Mouse (Mus musculus): ENCODE results near the gene Fhit.
"Not testable (repeated sequence)": the region's sequence is repeated elsewhere in the genome, so short reads cannot be mapped to it uniquely, and the experiment has no call there.

The Fhit gene

DNA sequence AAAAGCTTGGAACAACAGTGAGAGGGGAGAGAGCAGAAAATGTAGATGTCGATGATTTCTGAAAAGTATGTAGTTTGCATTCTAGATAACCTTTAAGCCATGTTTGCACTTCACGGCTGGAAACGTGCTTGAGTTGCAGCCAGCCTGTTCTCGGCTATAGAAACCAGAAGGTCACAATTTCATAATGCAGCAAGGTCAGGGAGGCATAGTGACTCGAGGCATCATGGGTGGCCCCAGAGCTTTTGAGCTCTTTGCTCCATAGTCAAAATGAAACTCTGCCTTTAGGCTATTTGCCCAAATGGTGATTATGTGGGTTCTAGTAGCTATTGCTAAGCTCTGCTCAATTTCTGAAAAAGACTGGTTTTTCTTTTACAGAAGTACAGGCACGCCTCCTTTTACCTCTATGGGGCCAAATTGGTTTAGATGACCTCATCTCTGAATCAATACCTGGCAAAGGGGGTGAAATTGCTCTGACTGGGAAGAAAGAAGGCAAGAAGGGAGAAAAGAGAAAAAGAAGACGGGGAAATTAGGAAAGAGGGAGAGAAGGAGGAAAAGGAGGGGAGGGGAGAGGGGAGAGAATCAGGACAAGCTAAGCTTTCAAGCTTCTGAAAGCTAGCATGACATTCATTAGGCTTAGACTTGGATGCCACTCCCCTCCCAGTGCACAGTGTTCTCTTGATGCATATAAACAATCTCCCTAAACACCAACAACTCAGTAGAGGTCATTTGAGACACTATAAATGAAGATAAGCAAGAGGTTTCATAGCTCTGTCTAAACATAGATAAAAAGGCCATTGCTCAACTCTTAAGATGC, 1148.6 kb downstream of the Fhit start:
- DNase-seq (ENCODE audit: extremely low spot score, low read depth, low spot score), result no peak

DNA sequence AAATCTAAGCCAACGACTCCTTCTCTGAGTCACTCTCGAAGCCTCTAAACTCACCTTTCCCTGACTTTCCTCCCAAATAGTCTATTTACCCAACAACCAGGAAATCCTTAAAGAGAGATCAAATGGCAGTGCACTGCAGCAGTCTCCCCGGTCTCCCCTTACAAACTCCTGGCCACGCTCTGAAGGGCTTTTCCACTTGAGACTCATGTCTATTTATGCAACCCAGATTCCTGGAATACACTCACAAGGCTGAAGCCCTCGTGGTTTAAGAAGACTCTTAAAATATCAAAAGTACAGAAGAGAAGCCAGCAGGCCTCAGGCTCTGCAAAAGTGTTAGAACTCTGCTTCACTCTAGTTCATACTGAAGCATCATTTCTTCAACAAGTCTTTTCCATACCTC, 1155.6 kb downstream of the Fhit start:
- DNase-seq (ENCODE audit: extremely low spot score, low read depth, low spot score), result no peak

DNA sequence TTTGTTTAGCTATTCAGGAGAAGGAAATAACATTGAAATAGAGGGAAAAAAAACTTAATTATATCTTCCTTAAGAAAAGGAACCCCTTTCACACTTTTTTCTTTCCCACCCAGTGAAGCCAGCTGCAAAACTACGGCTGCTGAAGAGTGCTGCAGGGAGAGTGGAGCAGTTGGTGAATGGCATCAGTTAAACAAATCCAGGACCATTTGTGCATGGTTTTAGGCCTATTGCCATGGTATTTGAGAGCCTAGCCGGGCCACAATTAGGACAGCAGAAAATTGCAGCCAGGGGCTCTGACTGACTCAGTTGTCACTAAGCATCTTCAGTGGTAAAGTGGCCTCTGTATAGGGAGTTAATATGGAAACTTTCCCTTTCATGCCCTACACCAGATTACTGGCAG, 1158.0 kb downstream of the Fhit start:
- DNase-seq (ENCODE audit: extremely low spot score, low read depth, low spot score), result no peak

DNA sequence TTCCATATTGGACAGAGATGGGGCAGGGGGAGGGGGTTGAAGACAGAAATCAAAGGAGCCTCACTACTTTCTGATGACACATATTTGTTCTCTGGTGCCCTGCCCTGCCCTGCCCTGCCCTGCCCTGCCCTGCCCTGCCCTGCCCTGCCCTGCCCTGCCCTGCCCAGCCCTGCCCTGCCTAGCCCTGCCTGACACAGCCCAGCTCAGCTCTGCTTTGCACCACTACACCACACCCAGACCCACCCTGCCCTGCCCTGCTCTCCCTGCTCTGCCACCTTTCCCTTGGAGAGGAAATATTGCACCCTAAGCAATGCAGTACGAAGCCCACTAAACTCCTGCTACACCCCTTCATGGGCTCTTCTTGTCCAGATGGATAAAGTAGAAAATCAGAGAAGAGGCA, 1171.2 kb downstream of the Fhit start:
- no peak for DNase-seq (ENCODE audit: extremely low spot score, low read depth, low spot score)

DNA sequence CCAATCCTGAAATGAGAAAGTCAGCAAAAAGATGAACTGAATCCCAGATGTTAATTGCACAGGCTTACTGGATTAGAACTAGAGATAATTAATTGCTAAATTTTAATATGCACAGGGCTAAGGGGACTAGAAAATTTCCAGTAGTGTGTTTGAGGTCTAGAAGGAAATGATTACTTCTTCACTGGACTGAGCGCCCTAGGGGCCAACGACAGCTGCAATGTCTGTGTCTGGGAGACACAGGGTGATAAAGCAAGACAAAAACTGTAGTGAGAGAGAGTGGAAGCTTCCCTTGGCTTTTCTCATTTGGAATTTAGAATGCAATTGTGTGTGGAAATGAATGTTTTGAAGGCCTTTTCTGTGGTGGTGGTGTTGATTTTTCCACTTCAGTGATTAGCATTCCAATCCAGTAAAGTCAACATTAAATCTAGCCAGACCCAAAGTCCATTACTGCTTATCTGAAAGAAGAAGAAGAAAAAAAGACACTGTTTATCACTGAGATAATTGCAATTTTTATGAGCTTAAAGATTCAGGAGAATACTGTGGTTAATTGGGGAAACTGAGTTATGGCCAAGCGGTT, 1184.8 kb downstream of the Fhit start:
- no peak for DNase-seq (ENCODE audit: extremely low spot score, low read depth, low spot score)

DNA sequence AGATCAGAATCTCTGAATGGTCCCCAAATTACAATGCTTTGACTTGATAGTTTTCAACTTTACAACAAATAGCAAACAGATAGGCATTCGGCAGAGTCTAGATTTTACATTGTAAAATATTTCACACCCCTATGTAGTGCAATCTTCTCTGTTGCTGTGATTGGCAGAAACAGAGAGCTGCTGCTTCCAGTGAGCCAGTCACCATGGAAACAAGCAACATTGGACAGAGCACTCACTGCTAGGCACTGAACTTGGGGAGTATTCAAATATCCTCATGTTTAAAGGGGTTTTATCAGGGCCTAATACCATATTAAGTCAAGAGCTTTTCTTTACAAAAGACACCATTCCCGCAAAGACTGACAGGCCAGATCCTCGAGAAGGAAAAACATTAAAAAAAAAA, 1187.4 kb downstream of the Fhit start:
- DNase-seq (ENCODE audit: extremely low spot score, low read depth, low spot score), result no peak

DNA sequence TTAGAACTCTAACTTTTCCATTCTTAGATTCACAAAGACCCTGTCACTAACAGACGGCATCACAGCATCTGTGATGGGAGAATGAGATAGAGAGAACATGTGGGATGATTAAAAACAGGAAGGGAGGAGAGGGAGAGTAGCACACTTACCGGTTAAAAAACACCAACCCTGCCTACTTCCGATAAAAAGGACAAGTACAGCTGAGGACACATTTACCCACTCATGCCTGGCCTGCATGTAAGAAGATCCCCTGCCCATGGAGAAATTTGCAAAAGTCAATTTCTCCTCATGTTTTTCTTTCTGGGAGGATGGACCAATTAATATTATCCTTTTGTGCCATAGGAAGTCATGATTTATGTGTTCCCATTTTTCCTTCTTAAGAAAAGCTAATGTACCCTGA, 1198.0 kb downstream of the Fhit start:
- no peak for DNase-seq (ENCODE audit: extremely low spot score, low read depth, low spot score)

DNA sequence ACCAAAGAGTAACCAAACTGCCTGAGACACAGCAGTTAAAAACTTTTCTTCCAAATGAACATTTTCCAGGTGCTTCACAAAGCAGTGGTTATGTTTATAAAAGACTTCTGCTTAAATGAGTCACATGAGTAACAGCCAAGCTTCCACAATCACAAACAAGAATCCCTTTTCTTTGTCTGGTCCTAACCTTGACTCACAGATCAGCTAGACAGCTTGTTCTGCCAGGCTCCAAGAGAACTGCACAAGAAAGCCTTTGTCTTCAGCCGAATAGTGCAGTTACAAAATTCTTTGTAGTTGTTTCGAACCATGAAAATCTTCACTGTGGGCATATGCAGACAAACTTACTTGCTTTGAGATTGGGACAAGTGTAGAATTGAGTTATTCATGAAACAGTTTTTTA, 1201.4 kb downstream of the Fhit start:
- DNase-seq (ENCODE audit: extremely low spot score, low read depth, low spot score), result no peak

DNA sequence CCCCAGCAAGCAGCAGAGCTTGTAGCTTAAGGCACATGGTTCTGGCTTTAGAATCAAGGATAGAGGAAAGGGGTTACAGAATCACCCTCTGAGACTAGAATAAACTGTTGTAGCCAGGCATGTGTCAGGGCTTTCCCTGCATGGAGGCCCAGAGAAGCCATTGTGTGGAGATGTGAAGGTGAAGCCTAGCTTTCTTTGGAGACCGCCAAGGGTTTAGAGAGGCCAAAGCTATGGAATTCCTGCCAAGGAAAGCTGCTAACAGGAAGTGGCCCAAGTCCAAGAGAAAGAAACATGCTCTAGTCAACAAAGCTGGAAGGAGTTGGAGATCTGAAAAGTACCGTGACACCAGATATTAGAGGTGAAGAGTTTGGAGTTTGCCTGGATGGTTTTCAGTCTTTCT, 1262.3 kb downstream of the Fhit start:
- DNase-seq (ENCODE audit: extremely low spot score, low read depth, low spot score), result no peak

DNA sequence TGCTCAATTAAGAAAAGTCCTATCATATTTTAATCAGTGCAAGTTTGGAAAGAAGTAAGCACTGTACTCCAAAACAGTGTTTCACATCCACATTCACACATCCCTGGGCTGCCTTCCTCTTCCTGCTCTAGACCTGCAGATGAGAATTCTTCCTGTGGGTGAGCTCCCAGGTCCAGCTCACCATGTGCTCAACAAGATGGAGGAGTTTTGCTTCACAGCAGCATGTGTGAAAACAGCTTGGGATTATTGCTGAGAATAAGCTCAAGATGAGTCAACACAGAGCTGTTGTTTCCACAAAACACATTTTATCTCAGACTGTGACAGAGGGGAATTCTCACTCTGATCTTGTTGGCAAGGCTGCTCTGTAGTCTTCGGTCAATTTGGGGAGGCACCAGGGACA, 1265.3 kb downstream of the Fhit start:
- DNase-seq (ENCODE audit: extremely low spot score, low read depth, low spot score), result no peak

DNA sequence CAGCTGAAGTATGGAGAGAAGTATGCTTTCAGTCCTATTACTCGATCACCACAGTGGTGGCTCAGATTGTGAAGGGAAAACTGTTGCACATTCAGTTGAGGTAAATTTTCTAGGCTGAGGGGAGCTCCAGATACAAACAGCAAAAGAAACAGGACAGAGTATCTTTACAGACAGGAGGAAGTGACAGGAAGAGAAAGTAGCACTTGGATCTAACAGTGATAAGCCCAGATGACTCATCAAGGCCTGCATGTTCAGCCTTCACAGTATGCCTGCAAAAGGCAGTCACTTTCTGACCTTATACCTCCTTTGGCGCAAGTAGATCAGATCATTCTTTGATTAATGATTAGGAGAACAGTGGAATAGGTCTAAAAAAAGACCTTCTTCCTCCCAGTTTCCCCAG, 1309.8 kb downstream of the Fhit start:
- DNase-seq (ENCODE audit: extremely low spot score, low read depth, low spot score), result no peak

DNA sequence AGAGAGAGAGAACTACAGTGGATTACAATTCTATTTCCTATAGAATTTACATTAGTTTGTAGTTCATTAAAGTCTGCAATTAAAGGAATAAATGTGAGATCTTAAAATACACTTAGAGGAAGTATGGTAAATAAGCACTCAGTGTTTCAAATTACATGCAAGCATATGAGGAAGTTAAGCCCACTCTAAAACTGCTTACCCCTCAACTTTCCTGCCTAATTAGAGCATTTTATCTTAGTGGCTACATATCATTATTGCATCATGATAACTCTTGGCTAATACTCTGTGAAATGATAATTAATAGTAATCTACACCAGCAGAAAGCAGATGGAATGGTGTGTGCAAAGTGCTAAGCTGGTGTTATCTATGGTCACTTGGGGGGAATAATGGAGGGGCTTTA, 1329.5 kb downstream of the Fhit start:
- no peak for DNase-seq (ENCODE audit: extremely low spot score, low read depth, low spot score)

DNA sequence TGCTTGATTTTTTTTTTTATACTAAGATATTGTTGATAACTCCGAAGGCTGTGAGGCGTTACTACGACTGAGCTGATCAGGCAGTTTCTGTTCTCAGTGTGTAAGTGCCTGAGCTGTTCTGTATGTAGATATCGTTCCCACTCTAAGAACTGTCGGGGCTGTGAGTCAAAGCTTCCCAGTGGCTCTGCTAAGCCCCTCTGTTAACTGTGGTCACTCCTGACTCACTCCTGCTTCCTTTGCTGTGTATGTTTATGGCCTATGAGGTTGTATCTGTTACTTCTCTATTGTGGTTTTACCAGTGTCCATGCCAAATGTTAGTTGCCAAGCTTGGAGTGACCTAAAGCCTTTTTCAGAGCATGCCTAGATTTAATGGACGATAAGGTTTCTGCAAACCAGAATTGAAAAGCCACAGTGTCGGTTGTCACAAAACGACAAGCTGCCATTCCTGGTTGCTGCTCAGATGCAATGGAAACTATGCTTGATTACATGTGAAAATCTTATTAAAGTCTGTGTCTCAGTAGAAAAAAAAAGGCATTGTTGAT, 1333.1 kb downstream of the Fhit start:
- DNase-seq (ENCODE audit: extremely low spot score, low read depth, low spot score), result not testable (repeated sequence)

DNA sequence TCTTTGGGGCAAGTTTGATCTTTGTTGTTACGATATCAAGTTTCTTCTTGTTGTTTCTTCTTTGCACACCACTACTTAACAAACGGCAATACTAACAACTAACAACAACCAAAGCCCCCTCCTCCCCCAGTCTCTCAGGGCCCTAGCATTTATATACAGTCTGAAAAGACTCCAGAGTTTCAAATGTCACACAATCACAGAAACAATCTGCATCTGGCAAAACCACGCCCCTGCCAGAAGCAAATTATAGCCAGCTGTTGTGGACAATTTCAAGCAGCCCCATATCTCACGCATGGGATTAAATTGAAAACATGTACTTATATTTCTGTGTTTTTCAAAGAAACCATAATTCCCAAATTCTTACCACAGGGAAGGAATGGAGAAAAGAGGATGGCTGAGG, 1345.9 kb downstream of the Fhit start:
- DNase-seq (ENCODE audit: extremely low spot score, low read depth, low spot score), result no peak

DNA sequence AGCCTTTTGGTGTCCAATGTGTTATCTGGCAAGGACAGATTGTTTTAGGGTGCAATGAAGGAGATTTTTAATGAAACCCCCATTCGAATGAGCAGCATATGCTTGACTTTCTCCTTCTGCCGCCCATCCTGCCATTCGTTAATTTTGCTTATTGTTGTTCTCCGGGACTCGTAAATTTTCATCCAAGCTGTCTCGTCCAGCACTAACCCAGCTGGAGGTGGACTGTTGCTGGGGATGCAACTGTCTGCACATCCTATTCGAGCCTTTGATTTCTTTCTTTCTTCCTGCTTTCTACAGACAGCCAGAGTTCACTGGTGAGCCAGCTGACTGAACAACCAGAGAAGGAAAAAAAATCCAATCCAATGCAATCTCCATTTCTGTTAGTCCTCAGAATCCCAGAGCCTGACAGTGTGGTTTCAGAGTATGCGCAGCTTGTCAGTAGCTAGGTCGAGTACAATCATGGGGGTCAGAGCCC, 1350.0 kb downstream of the Fhit start:
- DNase-seq (ENCODE audit: extremely low spot score, low read depth, low spot score), result no peak

DNA sequence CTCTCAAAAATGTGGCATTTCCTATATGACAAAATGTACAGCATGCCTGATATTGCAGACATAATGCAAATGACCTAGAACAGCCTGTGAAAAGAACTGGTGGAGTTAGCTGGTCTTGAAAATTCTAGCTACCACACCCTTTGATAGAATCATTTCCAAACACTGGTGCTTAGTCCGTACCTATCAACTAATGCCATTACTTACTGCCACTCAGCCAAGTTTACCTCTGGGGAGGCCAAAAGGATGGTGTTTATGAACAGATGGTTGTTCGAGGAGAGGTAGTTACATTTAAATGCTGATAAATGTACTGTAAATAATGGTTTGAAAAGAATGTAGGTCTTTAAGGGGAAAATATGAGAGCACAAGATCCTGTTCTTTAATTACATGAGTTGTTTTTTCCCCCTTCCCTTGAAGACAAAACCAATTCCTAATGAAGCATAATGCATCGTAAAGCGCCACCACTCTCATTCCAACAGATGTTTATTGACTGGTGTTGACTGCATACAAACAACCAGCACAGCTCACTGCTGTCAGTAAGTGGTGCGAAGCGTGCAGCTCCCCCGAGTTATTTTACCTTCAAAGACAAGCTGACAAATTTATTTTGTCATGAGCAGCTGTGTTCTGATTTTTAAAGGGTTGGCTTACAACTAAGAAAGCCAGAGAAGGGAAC, 1350.5 kb downstream of the Fhit start:
- DNase-seq (ENCODE audit: extremely low spot score, low read depth, low spot score), result no peak

DNA sequence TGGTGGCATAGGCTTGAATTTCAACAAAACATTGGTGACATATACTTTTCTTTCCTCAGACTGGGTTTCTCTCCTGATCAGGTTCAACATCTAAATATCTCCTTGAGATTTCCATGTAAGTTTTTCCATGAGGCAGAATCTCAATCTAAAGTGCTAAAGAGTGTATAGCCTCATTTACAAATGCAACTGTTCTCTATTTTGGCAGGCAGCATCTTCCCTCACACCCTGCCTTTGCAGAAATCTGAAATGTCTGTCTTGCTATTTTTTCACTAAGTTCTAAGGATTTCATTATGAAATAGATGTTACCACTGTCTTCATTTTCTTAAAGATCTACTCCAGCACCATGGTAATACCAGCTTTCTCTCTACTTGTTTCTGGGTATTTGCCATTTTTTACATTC, 1368.4 kb downstream of the Fhit start:
- no peak for DNase-seq (ENCODE audit: extremely low spot score, low read depth, low spot score)

DNA sequence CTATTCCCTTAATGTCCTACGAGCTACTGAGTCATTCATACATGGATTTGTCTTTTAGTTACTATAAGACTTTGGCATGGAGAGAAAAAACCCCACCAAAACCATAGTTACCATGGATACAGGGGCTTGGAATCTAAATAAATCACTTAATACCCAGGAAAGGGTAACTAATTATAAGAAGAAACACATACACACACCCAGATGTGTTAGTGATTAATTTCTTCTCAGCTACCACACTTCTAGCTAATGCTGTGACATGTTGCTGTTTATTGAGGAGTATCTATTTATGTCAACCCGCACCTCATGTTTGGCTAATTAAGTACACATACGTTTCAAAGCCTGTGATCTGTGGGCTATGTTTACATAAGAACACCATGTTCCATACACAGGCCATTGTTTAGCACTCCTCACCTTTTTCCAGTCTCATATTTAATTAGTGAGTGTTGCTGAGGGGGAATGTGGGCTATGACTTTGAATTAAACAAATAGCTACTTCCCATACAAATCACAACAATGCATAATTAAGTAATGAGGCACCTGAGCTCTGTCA, 1373.4 kb downstream of the Fhit start:
- no peak for DNase-seq (ENCODE audit: extremely low spot score, low read depth, low spot score)

DNA sequence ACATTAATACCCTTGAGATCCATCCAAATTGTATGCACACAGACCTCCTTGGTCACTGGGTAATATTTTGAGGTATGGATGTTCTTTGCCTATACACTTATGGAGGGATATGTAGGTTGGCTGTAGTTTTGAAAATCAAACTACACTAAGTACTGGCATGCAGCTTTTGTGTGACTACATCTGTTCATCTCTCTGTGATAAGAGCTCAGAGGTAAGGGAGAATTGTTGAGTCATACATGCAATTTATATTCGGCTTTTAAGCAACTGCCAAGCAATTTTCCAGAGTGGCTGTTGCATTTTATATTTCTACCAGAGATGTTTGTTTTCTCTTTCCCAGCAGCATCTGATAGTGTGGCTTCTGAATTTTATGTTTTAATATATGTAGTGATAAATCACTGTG, 1374.4 kb downstream of the Fhit start:
- DNase-seq (ENCODE audit: extremely low spot score, low read depth, low spot score), result no peak

DNA sequence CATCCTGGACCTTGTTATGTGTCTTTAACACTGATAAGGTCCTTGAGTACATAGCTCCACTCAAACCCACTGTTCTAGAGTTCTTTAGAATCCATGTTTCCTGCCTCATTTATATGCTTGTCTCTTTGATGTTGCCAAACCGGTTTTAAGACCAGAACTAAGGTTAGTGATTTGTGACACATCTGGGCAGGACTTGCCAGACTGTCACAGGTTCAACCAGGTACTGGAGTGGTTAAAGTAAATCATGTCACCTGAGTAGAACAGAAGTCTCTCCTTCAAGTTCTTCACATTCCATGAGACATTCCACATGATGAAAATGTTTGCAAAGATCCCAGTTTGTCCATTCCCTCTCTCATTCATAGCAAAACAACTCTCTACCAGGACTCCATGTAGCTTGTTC, 1376.0 kb downstream of the Fhit start:
- no peak for DNase-seq (ENCODE audit: extremely low spot score, low read depth, low spot score)

DNA sequence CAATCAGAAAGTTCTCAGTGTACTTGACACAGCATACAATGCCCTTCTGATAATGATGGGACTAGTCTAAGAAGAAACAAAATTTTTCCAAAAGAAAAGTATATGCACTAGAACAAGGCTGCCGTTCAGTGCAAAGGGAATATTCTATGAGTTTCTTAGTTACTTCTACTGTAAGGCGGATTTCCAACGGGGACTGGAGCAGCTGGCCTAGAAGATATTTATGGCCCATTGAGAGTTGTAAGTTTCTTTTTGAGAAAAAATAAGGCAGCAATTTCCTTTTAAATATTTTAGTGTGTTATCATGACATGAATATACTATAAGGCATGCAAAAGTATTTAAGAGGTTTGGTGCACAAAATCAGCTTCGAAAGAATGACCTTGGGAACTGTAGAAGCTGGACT, 1410.5 kb downstream of the Fhit start:
- DNase-seq (ENCODE audit: extremely low spot score, low read depth, low spot score), result no peak

DNA sequence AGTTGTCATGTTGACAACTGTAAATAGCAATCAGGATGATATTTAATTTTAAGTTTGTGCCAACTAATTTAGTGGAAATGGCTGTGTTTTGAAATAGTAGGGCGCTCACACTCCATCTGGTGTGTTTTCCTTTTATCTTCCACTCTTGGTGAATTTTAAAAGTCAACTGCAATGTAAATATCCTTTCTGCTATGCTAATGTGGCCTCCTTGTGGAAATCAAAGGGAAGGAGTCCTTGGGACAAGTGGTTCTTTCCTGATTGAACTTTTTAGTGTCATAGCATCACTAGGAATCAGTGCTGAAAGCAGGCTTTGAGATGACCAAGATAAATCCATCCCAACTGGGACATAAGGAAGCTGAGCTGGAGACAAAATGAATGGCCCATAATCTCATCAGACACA, 1413.1 kb downstream of the Fhit start:
- no peak for DNase-seq (ENCODE audit: extremely low spot score, low read depth, low spot score)

All from hindlimb bud, embryonic 11.5 days (tissue).